Mouse (Mus musculus) right cerebral cortex, postnatal 10 days (tissue): ENCODE data around the gene Tes.
"Not testable (repeated sequence)": the region's sequence is repeated elsewhere in the genome, so short reads cannot be mapped to it uniquely, and the experiment has no call there.

Experiments used
- DNase-seq, 2 experiments: peaks; one replicate each; pipeline ENCODE4 v3.0.0; 2021; ENCODE audit warnings: low spot score in 2 of 2

Gene Tes

DNA sequence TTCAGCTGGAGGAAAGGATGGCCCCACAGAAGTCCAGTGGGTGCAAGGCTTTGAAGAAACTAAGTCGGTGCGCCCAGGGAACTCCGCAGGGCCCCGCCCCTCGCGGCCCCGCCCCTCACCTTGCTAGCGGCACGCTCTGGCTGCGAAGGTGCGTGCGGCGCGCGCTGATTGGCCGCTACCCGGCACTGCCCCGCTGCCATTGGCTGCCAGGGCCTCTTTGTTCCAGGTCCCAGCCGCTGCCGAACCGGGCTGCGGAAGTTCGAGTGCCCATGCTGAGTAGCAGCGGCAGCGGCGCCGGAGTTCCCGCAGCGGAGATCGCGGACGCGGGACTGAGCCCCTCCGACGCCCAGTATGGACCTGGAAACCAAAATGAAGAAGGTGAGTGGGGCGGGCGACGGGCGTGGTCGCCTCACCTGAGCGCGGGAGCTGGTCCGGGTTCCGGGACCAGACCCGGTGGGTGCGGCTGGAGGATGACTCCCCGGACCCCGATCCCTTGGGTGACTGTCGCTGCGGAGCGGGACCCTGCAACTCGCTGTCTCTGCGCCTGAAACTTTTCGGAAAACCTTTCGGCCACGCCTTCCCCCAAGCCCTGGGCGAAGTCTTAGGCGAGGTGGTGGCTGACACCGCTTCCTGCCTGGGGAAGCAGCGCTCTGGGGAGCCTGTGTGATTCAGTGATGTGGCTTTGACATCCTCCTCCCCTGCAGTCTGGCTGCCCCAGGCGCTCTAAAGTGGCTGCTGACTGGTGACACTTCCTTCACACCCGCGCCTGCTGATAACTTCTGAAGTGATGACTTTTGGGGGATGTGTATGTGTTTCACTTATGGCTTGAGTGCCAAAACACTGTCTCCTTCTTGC, at the start of gene Tes:
Gene Tes, plus strand, starts transcription at position 214 of the 855 bp plus-strand sequence.
- peak; percentile 76 to 77 for DNase-seq

- no peak for DNase-seq
Observed at GRCm38 (mm10) chr6:17025886-17026285, 39.1 kb upstream of the Tes start.

DNA sequence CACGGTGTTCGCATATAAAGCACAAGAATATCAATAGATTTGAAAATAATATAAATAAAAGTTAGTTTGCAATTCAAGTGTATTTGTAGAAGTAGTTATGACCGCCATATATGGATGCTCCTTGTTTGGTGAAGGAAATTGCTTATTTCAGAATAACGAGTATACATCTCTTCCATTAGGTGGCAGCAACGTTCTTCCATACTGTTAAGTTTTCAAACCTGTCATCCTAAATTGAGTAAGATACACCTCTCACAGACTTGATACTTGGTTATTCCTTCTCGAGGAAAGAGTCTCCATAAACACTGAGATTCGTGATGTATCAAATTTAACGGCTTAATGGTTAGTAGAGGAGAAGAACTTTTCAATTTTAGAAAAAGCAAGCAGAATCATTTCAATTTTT, 37.4 kb upstream of the Tes start:
- no peak for DNase-seq

DNA sequence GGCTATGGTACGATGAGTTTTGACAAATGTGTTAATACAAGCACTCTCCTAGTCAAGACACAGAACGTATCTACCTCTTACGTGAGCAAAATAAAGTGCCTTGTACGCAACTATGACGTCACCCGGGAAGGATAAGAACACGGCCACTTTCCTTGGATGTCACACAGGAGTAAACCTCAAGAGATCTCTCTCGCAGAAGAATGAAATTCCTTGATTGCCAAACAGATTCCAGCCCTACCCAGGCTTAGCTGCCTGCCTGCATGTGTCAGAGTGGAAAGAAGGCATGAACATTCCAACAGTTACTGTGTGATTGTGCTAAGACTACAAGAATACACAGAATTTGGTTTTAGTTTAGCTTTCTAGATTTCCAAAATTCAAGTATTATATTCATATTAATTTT, 36.1 kb upstream of the Tes start:
- no peak for DNase-seq

GRCm38 (mm10) chr6:17032231-17032728, 32.7 kb upstream of the Tes start:
- DNase-seq: no peak

- DNase-seq: no peak
Observed at GRCm38 (mm10) chr6:17034095-17034494, 30.9 kb upstream of the Tes start.

DNA sequence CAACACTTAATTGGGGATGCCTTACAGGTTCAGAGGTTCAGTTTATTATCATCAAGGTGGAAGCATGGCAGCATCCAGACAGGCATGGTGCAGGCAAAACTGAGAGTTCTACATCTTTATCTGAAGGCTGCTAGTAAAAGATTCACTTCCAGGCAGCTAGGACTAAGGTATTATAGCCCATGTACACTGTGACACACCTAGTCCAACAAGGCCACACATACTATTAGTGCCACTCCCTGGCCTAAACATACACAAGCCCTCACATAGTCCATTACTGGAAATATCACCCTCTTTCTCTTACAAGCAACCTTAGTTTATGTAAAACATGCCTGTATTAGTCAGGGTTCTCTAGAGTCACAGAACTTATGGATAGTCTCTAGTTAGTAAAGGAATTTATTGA, 29.7 kb upstream of the Tes start:
- DNase-seq: no peak

DNA sequence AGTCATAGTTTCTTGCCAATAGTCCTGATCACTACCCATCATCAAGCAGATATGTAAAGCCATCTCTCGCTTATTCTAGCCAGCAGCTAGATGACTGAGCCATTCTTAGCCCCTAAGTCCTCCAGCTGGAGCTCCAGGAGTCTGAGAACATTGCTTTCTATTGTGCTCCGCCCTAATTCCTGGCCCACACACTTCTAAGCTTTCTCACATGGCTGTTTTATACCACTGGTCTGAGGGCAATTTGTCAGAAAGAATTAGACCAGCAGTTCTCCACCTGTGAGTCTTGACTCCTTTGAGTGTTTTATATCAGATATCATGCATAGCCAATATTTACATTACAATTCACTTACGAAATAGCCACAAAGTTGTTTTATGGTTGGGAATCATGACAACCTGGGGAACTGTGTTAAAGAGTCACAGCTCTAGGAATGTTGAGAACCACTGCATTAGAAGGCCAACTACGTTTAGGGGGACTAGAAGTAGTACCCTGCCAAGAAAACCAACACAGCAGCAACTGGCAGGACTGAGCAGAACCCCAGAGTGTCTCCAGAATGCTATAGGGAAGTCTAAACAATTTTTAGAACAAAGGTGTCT, 13.4 kb upstream of the Tes start:
- no peak for DNase-seq

DNA sequence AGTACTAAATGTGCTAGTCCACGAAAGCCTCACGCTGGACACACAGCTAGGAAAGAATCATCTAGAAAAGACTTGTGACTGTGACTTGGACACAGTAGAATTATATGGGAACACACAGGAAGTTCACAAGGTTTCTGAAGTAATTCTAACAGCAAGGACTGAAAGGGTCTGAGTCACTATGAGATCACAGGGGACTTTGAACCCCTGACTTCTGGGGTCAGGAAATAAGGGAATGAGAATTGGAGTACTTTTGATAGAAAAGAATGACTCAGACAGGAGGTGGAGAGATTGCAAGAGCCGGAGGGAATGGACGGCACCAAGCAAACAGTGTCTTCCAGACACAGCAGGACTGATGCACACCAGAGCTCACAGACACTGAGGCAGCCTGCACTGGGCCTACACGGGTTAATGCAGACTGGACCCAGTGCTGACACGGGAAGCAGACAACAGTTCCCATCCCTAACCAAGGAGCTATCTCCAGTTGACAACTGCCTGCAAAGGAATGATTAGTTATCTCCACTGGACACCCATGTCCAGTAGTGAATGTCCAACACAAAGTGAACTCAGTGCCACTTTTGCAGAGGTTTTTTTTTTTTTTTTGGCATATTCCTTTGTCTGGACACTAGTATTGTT, 11.8 kb upstream of the Tes start:
- no peak for DNase-seq

GRCm38 (mm10) chr6:17054781-17055180, 10.2 kb upstream of the Tes start:
- no peak for DNase-seq

GRCm38 (mm10) chr6:17055659-17056058, 9.3 kb upstream of the Tes start:
- DNase-seq: no peak

GRCm38 (mm10) chr6:17059501-17059900, 5.4 kb upstream of the Tes start:
- DNase-seq: no peak

DNA sequence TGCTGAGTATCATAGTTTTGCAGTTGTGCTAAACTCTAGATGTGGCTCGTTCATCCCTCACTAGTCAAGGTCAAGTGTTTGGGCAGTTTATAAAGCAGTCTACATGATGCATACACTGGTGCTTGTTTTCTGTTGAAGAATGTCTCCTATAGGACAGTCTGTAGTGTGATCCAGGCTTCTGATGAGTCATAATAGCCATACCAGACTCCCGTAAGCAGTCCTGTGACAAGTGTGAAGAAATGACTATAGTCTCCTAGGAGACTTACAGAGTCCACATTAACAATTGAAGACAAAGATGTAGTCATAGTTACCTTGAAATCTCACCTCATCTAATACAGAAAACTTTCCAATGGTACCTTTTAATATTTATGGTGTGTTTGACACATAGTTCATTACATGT, 4.8 kb upstream of the Tes start:
- DNase-seq: no peak

DNA sequence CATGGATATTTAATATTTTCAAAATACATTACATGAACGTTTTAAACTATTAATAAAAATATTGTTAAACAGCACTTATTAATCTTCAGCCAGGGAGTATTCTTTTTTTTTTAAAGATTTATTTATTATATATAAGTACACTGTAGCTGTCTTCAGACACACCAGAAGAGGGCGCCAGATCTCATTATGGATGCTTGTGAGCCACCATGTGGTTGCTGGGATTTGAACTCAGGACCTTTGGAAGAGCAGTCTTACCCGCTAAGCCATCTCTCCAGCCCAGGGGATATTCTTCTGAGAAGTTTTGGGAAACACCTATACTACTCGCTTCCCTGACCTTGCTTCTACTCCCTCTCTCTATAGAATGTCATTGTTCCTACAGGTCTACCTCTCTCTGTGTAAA, 3.1 kb upstream of the Tes start:
- not testable (repeated sequence) for DNase-seq

DNA sequence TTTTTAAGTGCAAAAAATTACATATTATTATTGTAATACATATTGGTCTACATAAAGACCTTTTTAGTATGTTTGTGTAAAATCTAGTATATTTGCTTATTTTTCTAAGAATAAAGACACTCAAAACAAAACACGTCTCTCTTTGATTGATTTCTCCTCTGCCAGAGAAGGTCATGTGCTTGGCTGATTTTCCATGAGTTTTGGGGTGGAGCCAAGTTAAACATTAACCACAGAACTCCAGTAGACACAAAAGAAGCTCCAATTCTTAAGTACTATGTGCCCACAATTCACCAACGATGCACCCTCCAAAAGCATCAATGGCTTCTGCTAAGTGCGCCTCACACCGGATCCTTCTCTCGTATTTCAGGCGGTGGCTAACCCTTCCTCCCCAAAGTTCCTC, 2.6 kb upstream of the Tes start:
- no peak for DNase-seq

DNA sequence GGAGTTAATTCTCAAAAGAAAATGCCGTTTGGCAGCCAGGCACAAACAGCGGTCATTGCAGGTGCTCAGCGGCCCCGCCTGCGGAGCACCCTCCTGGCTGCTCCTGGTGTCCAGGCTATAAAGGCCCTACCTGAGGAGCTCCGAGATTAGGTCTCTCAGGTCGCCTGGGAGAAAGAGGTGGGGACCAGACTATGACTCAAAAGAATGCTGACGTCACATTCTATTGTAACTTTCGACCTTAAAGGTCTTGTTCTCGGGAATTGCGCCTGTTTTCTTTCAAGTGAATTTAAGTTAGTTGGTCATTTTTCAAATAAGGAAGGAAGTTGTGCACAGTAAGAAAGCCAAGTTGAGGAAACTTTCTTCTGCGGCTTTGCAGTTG, 831 bp downstream of the Tes start:
- no peak for DNase-seq

DNA sequence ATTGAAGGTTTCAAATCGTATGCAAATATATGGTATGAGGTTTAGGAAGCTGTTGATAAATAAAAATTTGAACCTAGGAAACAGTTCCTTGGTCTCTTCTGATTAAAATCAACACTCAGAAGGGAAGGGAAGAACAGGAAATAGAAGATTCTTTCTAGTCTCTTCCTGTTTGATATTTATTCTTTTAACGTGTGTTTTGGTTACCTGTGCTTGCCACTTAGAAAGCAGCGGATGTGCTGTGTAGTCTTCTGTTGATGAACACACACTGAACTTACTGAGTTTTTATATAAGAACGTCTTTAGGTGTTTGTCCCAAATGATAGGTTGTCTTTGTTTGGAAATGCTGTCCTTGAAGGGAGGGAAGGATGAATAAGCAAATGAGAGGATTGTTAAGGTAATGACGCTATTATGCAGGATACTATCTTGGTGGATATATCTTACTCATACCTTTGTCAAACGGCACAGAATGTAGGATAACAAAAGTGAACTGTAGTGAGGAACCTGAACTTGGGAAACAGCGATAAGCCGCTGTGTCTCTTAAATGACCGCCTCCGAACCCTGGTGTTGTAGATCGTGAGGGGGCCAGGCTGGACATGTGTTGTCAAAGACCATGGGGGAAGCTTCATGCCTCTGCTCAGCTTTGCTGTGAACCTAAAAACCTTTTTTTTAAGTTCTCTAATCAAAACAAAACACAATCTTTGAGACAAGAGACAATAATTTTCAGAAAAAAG, 1.4 kb downstream of the Tes start:
- DNase-seq: no peak

- DNase-seq: no peak
Observed at GRCm38 (mm10) chr6:17071899-17072298, 7.0 kb downstream of the Tes start.

DNA sequence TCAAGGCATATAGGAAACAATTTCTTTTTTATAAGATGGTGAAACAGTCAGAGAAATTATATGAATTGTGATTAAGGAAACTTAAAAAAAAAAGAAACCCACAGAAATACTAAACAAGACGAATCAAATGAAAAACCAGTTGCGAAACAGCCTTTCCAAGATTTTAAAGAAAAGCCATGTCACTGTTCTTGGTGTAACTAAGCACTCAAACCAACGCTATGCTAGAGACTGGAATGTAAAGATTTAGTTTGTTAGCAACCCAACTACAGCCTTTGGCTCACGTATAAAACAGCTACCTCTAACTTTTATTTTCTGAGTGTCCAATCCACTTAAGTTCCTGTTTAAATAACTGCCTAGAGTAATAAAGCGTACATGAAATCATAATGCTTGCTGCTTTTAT, 7.4 kb downstream of the Tes start:
- DNase-seq: no peak

GRCm38 (mm10) chr6:17072763-17073484, 8.0 kb downstream of the Tes start:
- DNase-seq: no peak

DNA sequence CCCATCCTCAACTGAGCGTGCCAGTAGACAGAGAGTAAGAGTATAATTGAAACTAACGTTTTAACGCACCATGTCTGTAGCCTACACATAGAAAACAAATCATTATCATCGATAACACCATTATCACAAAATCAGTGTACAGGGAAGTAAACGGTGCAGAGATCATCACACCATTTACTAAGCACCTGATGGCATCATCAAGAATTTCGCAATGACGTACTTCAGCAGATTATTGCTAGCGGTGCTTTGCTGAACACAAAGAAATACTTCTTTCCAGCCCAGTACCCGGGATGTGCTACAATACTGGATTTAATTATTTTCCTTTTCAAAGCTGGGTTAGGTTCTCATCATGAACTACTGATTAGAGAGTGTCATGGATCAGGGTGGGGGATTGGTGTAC, 12.3 kb downstream of the Tes start:
- no peak for DNase-seq

- peak; percentile 32 to 35 for DNase-seq
Observed at GRCm38 (mm10) chr6:17077720-17078119, 12.8 kb downstream of the Tes start.
